Mouse (Mus musculus) gastrocnemius, postnatal 25 days (tissue): ENCODE measurements around the gene Capza2. TPM values are rescaled to one million over a fixed set of nuclear protein-coding genes. Genes with fewer than 3 reads are reported as not detected.

Experiments used
- total RNA-seq, 2 experiments: library from RNA; stranded (reverse); gene quantifications; 1 replicate in 1 of 2; 2 replicates in 1 of 2; pipeline ENCODE4 v1.2.3; 2021

The Capza2 gene
- total RNA-seq, 2 experiments from 2014 or later: 252 to 287 TPM

Other genes with a start within 250 kb of the Capza2 start
- gene Met, start 172.4 kb upstream of the Capza2 start, total RNA-seq: 10 to 100 TPM in 1 of 2 experiments, 1 to 10 TPM in 1; 7.1 to 15.6 TPM
- 10 to 100 TPM; 12.4 to 16.0 TPM for gene St7, start 56.7 kb downstream of the Capza2 start, total RNA-seq